Mouse (Mus musculus) ES-E14 (cell line): ENCODE measurements around the gene Rgs3.

Experiments
- CHD2 ChIP-seq: IDR thresholded peaks from 2 replicates; pipeline ENCODE4 v1.6.1; 2014; ENCODE audit warnings: mild to moderate bottlenecking, low read depth, low read length, inconsistent platforms
- HCFC1 ChIP-seq: IDR thresholded peaks from 2 replicates; pipeline ENCODE4 v1.6.1; 2012; ENCODE audit warnings: low read length, inconsistent platforms, borderline replicate concordance; ENCODE audit not compliant: insufficient read depth
- MAFK ChIP-seq: IDR thresholded peaks from 2 replicates; pipeline ENCODE4 v1.6.1; 2014; ENCODE audit warnings: mild to moderate bottlenecking, low read depth, low read length, inconsistent platforms; ENCODE audit not compliant: insufficient read depth
- ZC3H11A ChIP-seq: IDR thresholded peaks from 2 replicates; pipeline ENCODE4 v1.6.1; 2012; ENCODE audit warnings: low read depth, mild to moderate bottlenecking, inconsistent platforms, low read length, borderline replicate concordance
- ZNF384 ChIP-seq: IDR thresholded peaks from 2 replicates; pipeline ENCODE4 v1.6.1; 2012; ENCODE audit warnings: low read depth, low read length, inconsistent platforms

- TF ChIP-seq HCFC1, result no peak
- no peak for TF ChIP-seq MAFK
- no peak for TF ChIP-seq CHD2
- TF ChIP-seq ZC3H11A, result no peak
- no peak for TF ChIP-seq ZNF384
Observed at GRCm38 (mm10) chr4:62609333-62609732, 49.7 kb downstream of the Rgs3 start.
